Mouse (Mus musculus): ENCODE measurements at regions not wholly inside any gene's neighbourhood (a gene's known extent, or its start where the extent isn't known, plus 50 kb on each side); places are given as distances from the start of the nearest gene placed in this dataset.

- Histone ChIP-seq H3K27ac (no peak overlapping the region), H3K4me3 (no peak overlapping the region)
- no peak for TF ChIP-seq CTCF (conservative IDR thresholded peaks at IDR 0.05)
- no peak for DNase-seq (ENCODE audit: low spot score in 2 of 2)
Observed at GRCm38 (mm10) chr8:128039341-128040064, 318.9 kb upstream of the Nrp1 start.

- Histone ChIP-seq H3K4me3 (no peak overlapping the region), H3K27ac (no peak overlapping the region)
- no peak for TF ChIP-seq CTCF (conservative IDR thresholded peaks at IDR 0.05)
- no peak for DNase-seq (ENCODE audit: low spot score in 2 of 2)
Observed at GRCm38 (mm10) chr8:128042877-128043276, 315.5 kb upstream of the Nrp1 start.

- H3K4me3 ChIP-seq, result no peak overlapping the region
- no peak overlapping the region for H3K27ac ChIP-seq
- no peak for TF ChIP-seq CTCF (conservative IDR thresholded peaks at IDR 0.05)
- no peak for DNase-seq (ENCODE audit: low spot score in 2 of 2)
Observed at GRCm38 (mm10) chr8:128043392-128043791, 315.0 kb upstream of the Nrp1 start.

- no peak for DNase-seq (ENCODE audit: low spot score in 2 of 2)
- TF ChIP-seq CTCF (conservative IDR thresholded peaks at IDR 0.05), result no peak
Observed at GRCm38 (mm10) chr8:128056251-128056650, 302.2 kb upstream of the Nrp1 start.

GRCm38 (mm10) chr8:128057845-128058244 is 300.6 kb upstream of the Nrp1 start:
- Histone ChIP-seq H3K27ac (no peak overlapping the region), H3K4me3 (no peak overlapping the region)
- no peak for TF ChIP-seq CTCF (conservative IDR thresholded peaks at IDR 0.05)
- DNase-seq (ENCODE audit: low spot score in 2 of 2), result no peak

More at GRCm38 (mm10) chr8:128056251-128056650, 302.2 kb upstream of the Nrp1 start:
- H3K27ac ChIP-seq, result no peak overlapping the region
- H3K4me3 ChIP-seq, result no peak overlapping the region

GRCm38 (mm10) chr8:128059817-128060216 is 298.6 kb upstream of the Nrp1 start:
- DNase-seq (ENCODE audit: low spot score in 2 of 2), result no peak
- H3K27ac ChIP-seq, result no peak overlapping the region
- no peak overlapping the region for H3K4me3 ChIP-seq
- TF ChIP-seq CTCF (conservative IDR thresholded peaks at IDR 0.05), result no peak

- TF ChIP-seq CTCF (conservative IDR thresholded peaks at IDR 0.05), result no peak
- H3K27ac ChIP-seq, result no peak overlapping the region
- H3K4me3 ChIP-seq, result no peak overlapping the region
- DNase-seq (ENCODE audit: low spot score in 2 of 2), result no peak
Observed at GRCm38 (mm10) chr8:128064211-128064610, 294.2 kb upstream of the Nrp1 start.

- DNase-seq (ENCODE audit: low spot score in 2 of 2), result no peak
- no peak for TF ChIP-seq CTCF (conservative IDR thresholded peaks at IDR 0.05)
- Histone ChIP-seq H3K4me3 (no peak overlapping the region), H3K27ac (no peak overlapping the region)
Observed at GRCm38 (mm10) chr8:128065127-128065526, 293.3 kb upstream of the Nrp1 start.

- H3K4me3 ChIP-seq, result no peak overlapping the region
- TF ChIP-seq CTCF (conservative IDR thresholded peaks at IDR 0.05), result no peak
- DNase-seq (ENCODE audit: low spot score in 2 of 2), result no peak
- H3K27ac ChIP-seq, result no peak overlapping the region
Observed at GRCm38 (mm10) chr8:128065964-128066680, 292.3 kb upstream of the Nrp1 start.

- H3K4me3 ChIP-seq, result no peak overlapping the region
- TF ChIP-seq CTCF (conservative IDR thresholded peaks at IDR 0.05), result no peak
- DNase-seq (ENCODE audit: low spot score in 2 of 2), result peak in 1 of 2 experiments; percentile 23
- no peak overlapping the region for H3K27ac ChIP-seq
Observed at GRCm38 (mm10) chr8:128069749-128070148, 288.7 kb upstream of the Nrp1 start.

GRCm38 (mm10) chr8:128075566-128075965 is 282.8 kb upstream of the Nrp1 start:
- no peak for DNase-seq (ENCODE audit: low spot score in 2 of 2)
- no peak overlapping the region for H3K27ac ChIP-seq
- no peak overlapping the region for H3K4me3 ChIP-seq
- TF ChIP-seq CTCF (conservative IDR thresholded peaks at IDR 0.05), result no peak

GRCm38 (mm10) chr8:128076226-128076625 is 282.2 kb upstream of the Nrp1 start:
- no peak for TF ChIP-seq CTCF (conservative IDR thresholded peaks at IDR 0.05)

GRCm38 (mm10) chr8:128078740-128079139 is 279.7 kb upstream of the Nrp1 start:
- DNase-seq (ENCODE audit: low spot score in 2 of 2), result no peak
- Histone ChIP-seq H3K27ac (no peak overlapping the region), H3K4me3 (no peak overlapping the region)
- TF ChIP-seq CTCF (conservative IDR thresholded peaks at IDR 0.05), result no peak

More at GRCm38 (mm10) chr8:128076226-128076625, 282.2 kb upstream of the Nrp1 start:
- Histone ChIP-seq H3K27ac (no peak overlapping the region), H3K4me3 (no peak overlapping the region)
- no peak for DNase-seq (ENCODE audit: low spot score in 2 of 2)

- TF ChIP-seq CTCF (conservative IDR thresholded peaks at IDR 0.05), result no peak
- Histone ChIP-seq H3K4me3 (no peak overlapping the region), H3K27ac (no peak overlapping the region)
- DNase-seq (ENCODE audit: low spot score in 2 of 2), result no peak
Observed at GRCm38 (mm10) chr8:128085800-128086199, 272.6 kb upstream of the Nrp1 start.
